Comparison of ENCODE assay signal across 10 mouse cellular contexts in genomic region chr10:93421716-93422380, GRCm38 (mm10). TPM values are rescaled to one million over a fixed set of nuclear protein-coding genes. Genes with fewer than 3 reads are reported as not detected.
DNase-seq lines count a peak whose midpoint lies in the region; ATAC-seq and TF ChIP-seq lines count a peak whose summit lies in the region.
"Had no signal": no experiment of that assay in that cellular context is flagged by ENCODE, and none has a peak within 500 bp of the region (broad histone marks: within the 10 kb centered on the region; RNA-seq: fewer than 3 reads in every experiment).

No protein-coding gene starts in this region.

- H3K27me3 ChIP-seq in kidney, postnatal 0 days (ENCODE audit: insufficient read depth, low read length), result no peaks in the 10 kb centered on the region
- H3K27me3 ChIP-seq in ES-Bruce4 (ENCODE audit: control insufficient read depth, insufficient read depth, low read length, poor library complexity, severe bottlenecking), result no peaks in the 10 kb centered on the region
- no peaks in the 10 kb centered on the region for H3K27me3 ChIP-seq in intestine, embryonic 15.5 days (replicated peaks)
- H3K27me3 ChIP-seq in megakaryocyte, embryonic 14.5 days (replicated peaks), result peaks cover 9% of the 10 kb centered on the region
- H3K27me3 ChIP-seq in kidney, embryonic 14.5 days (ENCODE audit: control insufficient read depth, insufficient read depth, low read length), result no peaks in the 10 kb centered on the region
- H3K27me3 ChIP-seq: limb, embryonic 13.5 days had no signal

- no peaks in the 10 kb centered on the region for H3K9me3 ChIP-seq in kidney, postnatal 0 days (replicated peaks; ENCODE audit: low read length)
- no peaks in the 10 kb centered on the region for H3K9me3 ChIP-seq in ES-Bruce4 (replicated peaks; ENCODE audit: control insufficient read depth, insufficient read depth, low read length, poor library complexity, severe bottlenecking)
- no peaks in the 10 kb centered on the region for H3K9me3 ChIP-seq in intestine, embryonic 15.5 days
- no peaks in the 10 kb centered on the region for H3K9me3 ChIP-seq in megakaryocyte, embryonic 14.5 days
- no peaks in the 10 kb centered on the region for H3K9me3 ChIP-seq in kidney, embryonic 14.5 days (ENCODE audit: control insufficient read depth, low read length)
- H3K9me3 ChIP-seq: limb, embryonic 13.5 days had no signal

- 0 out of 2 replicates have a peak, but pooled peaks cover 3% of the 10 kb centered on the region for H3K4me1 ChIP-seq in kidney, postnatal 0 days (replicated peaks; ENCODE audit: insufficient read depth, low read length)
- H3K4me1 ChIP-seq in ES-Bruce4 (ENCODE audit: control insufficient read depth, insufficient read depth, low read length), result peaks cover 7% of the 10 kb centered on the region
- H3K4me1 ChIP-seq in intestine, embryonic 15.5 days (replicated peaks), result no peaks in the 10 kb centered on the region
- peaks cover 45% of the 10 kb centered on the region for H3K4me1 ChIP-seq in megakaryocyte, embryonic 14.5 days
- no peaks in the 10 kb centered on the region for H3K4me1 ChIP-seq in kidney, embryonic 14.5 days (ENCODE audit: control insufficient read depth, insufficient read depth, low read length)

- no peak overlapping the region for H3K4me3 ChIP-seq in kidney, postnatal 0 days (replicated peaks; ENCODE audit: low read depth, low read length)
- H3K4me3 ChIP-seq in ES-Bruce4 (ENCODE audit: low read depth, low read length), result no peak overlapping the region
- no peak overlapping the region for H3K4me3 ChIP-seq in intestine, embryonic 15.5 days (replicated peaks)
- peak overlapping the region; percentile 42 for H3K4me3 ChIP-seq in megakaryocyte, embryonic 14.5 days (replicated peaks)
- H3K4me3 ChIP-seq in kidney, embryonic 14.5 days (ENCODE audit: low read length), result no peak overlapping the region
- H3K4me3 ChIP-seq: limb, embryonic 13.5 days had no signal

- H3K27ac ChIP-seq in kidney, postnatal 0 days, result no peak overlapping the region
- no peak overlapping the region for H3K27ac ChIP-seq in ES-Bruce4 (ENCODE audit: insufficient read depth, low read length)
- H3K27ac ChIP-seq in intestine, embryonic 15.5 days, result no peak overlapping the region
- no peak overlapping the region for H3K27ac ChIP-seq in kidney, embryonic 14.5 days (ENCODE audit: low read depth, low read length)
- H3K27ac ChIP-seq: hindbrain, embryonic 14.5 days; limb, embryonic 13.5 days had no signal

- peak; percentile 38 for TF ChIP-seq CTCF in kidney, postnatal 0 days (IDR thresholded peaks at IDR 0.05; ENCODE audit: low read depth)
- peak; percentile 47 for TF ChIP-seq CTCF in ES-Bruce4 (IDR thresholded peaks at IDR 0.05; ENCODE audit: low read depth, low read length)

- DNase-seq in kidney, postnatal 0 days (ENCODE audit: low spot score), result no peak
- no peak for DNase-seq in kidney, postnatal 14 days
- no peak for DNase-seq in kidney, adult 8-10 months
- DNase-seq in heart, postnatal 36 days, result no peak

- WGBS in kidney, postnatal 0 days, result 90% methylated on average over 12 of the region's 12 CpGs
- WGBS in intestine, embryonic 15.5 days, result 86% methylated on average over 12 of the region's 12 CpGs
- WGBS in kidney, embryonic 14.5 days, result 94% methylated on average over 12 of the region's 12 CpGs

- H3K4me2 ChIP-seq in kidney, postnatal 0 days (ENCODE audit: low read length), result no peak overlapping the region
- no peak overlapping the region for H3K4me2 ChIP-seq in intestine, embryonic 15.5 days (replicated peaks)
- no peak overlapping the region for H3K4me2 ChIP-seq in kidney, embryonic 14.5 days (replicated peaks; ENCODE audit: low read depth, low read length)
- H3K4me2 ChIP-seq: hindbrain, embryonic 14.5 days; limb, embryonic 13.5 days had no signal

- no peak for ATAC-seq in kidney, postnatal 0 days (replicated peaks; ENCODE audit: low FRiP score, low read depth)
- peak; percentile 42; the same call in 1 of the 2 replicates for ATAC-seq in intestine, embryonic 15.5 days
- no peak for ATAC-seq in kidney, embryonic 14.5 days (ENCODE audit: low FRiP score, low TSS enrichment)

- H3K9ac ChIP-seq in kidney, postnatal 0 days (ENCODE audit: low read depth, low read length), result no peak overlapping the region
- no peak overlapping the region for H3K9ac ChIP-seq in ES-Bruce4 (ENCODE audit: low read depth, poor library complexity, severe bottlenecking)
- no peak overlapping the region for H3K9ac ChIP-seq in intestine, embryonic 15.5 days
- no peak overlapping the region for H3K9ac ChIP-seq in kidney, embryonic 14.5 days (ENCODE audit: low read depth, low read length)
- H3K9ac ChIP-seq: hindbrain, embryonic 14.5 days; limb, embryonic 13.5 days had no signal

- H3K36me3 ChIP-seq in kidney, postnatal 0 days (ENCODE audit: insufficient read depth, low read length), result no peaks in the 10 kb centered on the region
- no peaks in the 10 kb centered on the region for H3K36me3 ChIP-seq in ES-Bruce4 (ENCODE audit: control insufficient read depth, insufficient read depth, low read length, poor library complexity, severe bottlenecking)
- no peaks in the 10 kb centered on the region for H3K36me3 ChIP-seq in intestine, embryonic 15.5 days
- H3K36me3 ChIP-seq in megakaryocyte, embryonic 14.5 days (replicated peaks; ENCODE audit: low read length), result no peaks in the 10 kb centered on the region
- H3K36me3 ChIP-seq in kidney, embryonic 14.5 days (ENCODE audit: control insufficient read depth, insufficient read depth, low read length), result no peaks in the 10 kb centered on the region
- H3K36me3 ChIP-seq: limb, embryonic 13.5 days had no signal

- TF ChIP-seq POLR2A in ES-Bruce4 (IDR thresholded peaks at IDR 0.05; ENCODE audit: insufficient read depth, low read length), result no peak

- intact Hi-C loops in heart, postnatal 36 days (cut with DNase I), result loop anchor here (10.0 kb wide), 1 partner anchor 357 kb away; no protein-coding TSS in a partner anchor

- no peak for TF ChIP-seq EP300 in ES-Bruce4 (IDR thresholded peaks at IDR 0.05; ENCODE audit: insufficient read depth, low read depth, low read length)

RNA-seq across cellular contexts. Expression of gene Lta4h, which starts 31.4 kb away (rescaled TPM):
- polyA plus RNA-seq in kidney, postnatal 0 days (2015; fragmentation: Nextera tagmentation; extraction: Ambion mirVana), result 104 and 119 TPM in 2 replicates
- polyA plus RNA-seq in ES-Bruce4 (2011; ENCODE audit: insufficient read depth, insufficient read length, low read depth, missing spikeins), result 53.6 and 60.7 TPM in 2 replicates
- 299 and 320 TPM in 2 replicates for polyA plus RNA-seq in intestine, embryonic 15.5 days (2015; fragmentation: Nextera tagmentation; extraction: Ambion mirVana)
- 63.1 and 78.0 TPM in 2 replicates for polyA plus RNA-seq in megakaryocyte, embryonic 14.5 days (2012; ENCODE audit: insufficient read depth, low replicate concordance)
- polyA plus RNA-seq in kidney, embryonic 14.5 days (2014; fragmentation: Nextera tagmentation; extraction: Ambion mirVana), result 146 and 179 TPM in 2 replicates
- total RNA-seq in heart, postnatal 36 days (2021), result 10 to 100 TPM; 33.6 to 34.8 TPM
